Mouse (Mus musculus) liver, adult 2 months (tissue): ENCODE results near the gene Il6st.

Experiments used
- CTCF ChIP-seq: fragments of 200-500 bp; IDR thresholded peaks from 2 replicates; pipeline ENCODE4 v1.5.1; 2011; ENCODE audit warnings: low read depth, low read length, control low read depth
- POLR2A ChIP-seq: fragments of 200-500 bp; IDR thresholded peaks from 2 replicates; pipeline ENCODE4 v1.6.1; 2011; ENCODE audit warnings: low read length, control low read depth; ENCODE audit not compliant: insufficient read depth; ENCODE audit errors: extremely low read depth

GRCm38 (mm10) chr13:112500466-112500865 lies 36.6 kb downstream of the Il6st start:
- TF ChIP-seq POLR2A, result no peak
- no peak for TF ChIP-seq CTCF
